Mouse (Mus musculus) bone marrow, adult 2 months (tissue): ENCODE results near the gene Klc4.

ENCODE experiments used
- CTCF ChIP-seq: fragments of 200-500 bp; IDR thresholded peaks from 2 replicates; pipeline ENCODE4 v1.5.1; 2011; ENCODE audit warnings: low read length, control low read depth; ENCODE audit not compliant: control insufficient read depth, insufficient read depth
- POLR2A ChIP-seq: fragments of 200-500 bp; IDR thresholded peaks from 2 replicates; pipeline ENCODE4 v1.6.1; 2011; ENCODE audit warnings: low read depth, mild to moderate bottlenecking, control low read depth, low read length, borderline replicate concordance; ENCODE audit not compliant: control insufficient read depth

DNA sequence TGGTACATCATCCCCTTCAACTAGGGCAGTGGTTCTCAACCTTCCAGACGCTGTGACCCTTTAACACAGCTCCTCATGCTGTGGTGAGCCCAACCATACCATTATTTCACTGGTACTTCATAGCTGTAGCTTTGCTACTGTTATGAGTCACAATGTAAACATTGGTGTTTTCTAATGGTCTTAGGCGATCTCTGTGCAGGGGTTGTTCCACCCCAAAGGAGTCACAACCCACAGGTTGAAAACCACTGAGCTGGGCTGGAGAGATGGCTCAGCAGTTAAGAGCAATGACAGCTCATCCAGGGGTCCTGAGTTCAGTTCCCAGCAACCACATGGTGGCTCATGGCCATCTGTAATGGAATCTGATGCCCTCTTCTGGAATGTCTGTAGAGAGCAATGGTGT lies 45.6 kb upstream of the Klc4 start:
- TF ChIP-seq POLR2A (no peak), CTCF (no peak)
